Mouse (Mus musculus) left cerebral cortex, postnatal 10 days (tissue): ENCODE data around the gene Lefty2. TPM values are rescaled to one million over a fixed set of nuclear protein-coding genes. Genes with fewer than 3 reads are reported as not detected.

ENCODE experiments used
- DNase-seq, 2 experiments: peaks; one replicate each; pipeline ENCODE4 v3.0.0; 2021 to 2022; ENCODE audit warnings: low spot score in 2 of 2, mixed read lengths in 1 of 2; ENCODE audit errors: extremely low spot score in 1 of 2
- intact Hi-C: fragments of 180-260 bp; cut with DNase I; formaldehyde crosslinking; loops from one replicate; pipeline ENCODE4 v1.15.1; 2025
- total RNA-seq, 2 experiments: library from RNA; stranded (reverse); gene quantifications; 2 replicates each; pipeline ENCODE4 v1.2.3; 2021

Gene Lefty2
- total RNA-seq, 2 experiments from 2014 or later: 10.9 to 12.4 TPM

GRCm38 (mm10) chr1:180945001-180945980 is 52.4 kb downstream of the Lefty2 start:
- DNase-seq: peak in 1 of 2 experiments; percentile 58

DNA sequence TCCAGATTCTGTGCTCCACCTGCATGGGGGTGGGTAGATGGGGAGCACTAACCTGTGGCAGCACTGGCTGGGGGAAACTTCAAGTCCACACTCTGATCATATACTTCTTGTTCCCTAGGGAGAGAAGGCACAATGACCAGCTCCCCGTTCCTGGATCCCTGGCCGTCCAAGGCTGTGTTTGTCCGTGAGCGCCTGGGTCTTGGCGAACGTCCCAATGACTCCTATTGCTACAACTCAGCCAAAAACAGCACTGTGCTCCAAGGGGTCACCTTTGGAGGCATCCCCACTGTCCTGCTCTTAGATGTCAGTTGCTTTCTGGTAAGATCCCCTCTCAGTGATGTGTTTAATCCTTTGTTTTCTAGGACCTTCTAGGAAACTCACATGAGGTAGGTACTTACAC is 53.5 kb downstream of the Lefty2 start:
- DNase-seq: no peak
- intact Hi-C loops: no loop called here

More at GRCm38 (mm10) chr1:180945001-180945980, 52.4 kb downstream of the Lefty2 start:
- intact Hi-C loops: no loop called here

Other genes with a start within 250 kb of the Lefty2 start
- gene Mixl1, start 196.1 kb upstream of the Lefty2 start, total RNA-seq: not detected
- 10 to 100 TPM; 31.8 to 32.2 TPM for gene Acbd3, start 167.1 kb upstream of the Lefty2 start, total RNA-seq
- gene H3f3a, start 79.2 kb upstream of the Lefty2 start, total RNA-seq: 100 to 1,000 TPM; 442 to 467 TPM
- gene Sde2, start 42.0 kb upstream of the Lefty2 start, total RNA-seq: 10 to 100 TPM; 20.1 to 21.1 TPM
- 10 to 100 TPM; 25.3 to 27.8 TPM for gene Pycr2, start 11.2 kb downstream of the Lefty2 start, total RNA-seq
- gene Lefty1, start 41.9 kb downstream of the Lefty2 start, total RNA-seq: 1 to 10 TPM; 1.5 to 2.6 TPM
- gene Tmem63a, start 49.2 kb downstream of the Lefty2 start, total RNA-seq: 1 to 10 TPM; 4.2 to 5.3 TPM
- gene Ephx1, start 127.8 kb downstream of the Lefty2 start, total RNA-seq: 10 to 100 TPM; 12.3 to 12.7 TPM
- gene 9130409I23Rik, start 158.1 kb downstream of the Lefty2 start, total RNA-seq: not detected